12 mouse cellular contexts compared by ENCODE assay signal in the genomic region with DNA sequence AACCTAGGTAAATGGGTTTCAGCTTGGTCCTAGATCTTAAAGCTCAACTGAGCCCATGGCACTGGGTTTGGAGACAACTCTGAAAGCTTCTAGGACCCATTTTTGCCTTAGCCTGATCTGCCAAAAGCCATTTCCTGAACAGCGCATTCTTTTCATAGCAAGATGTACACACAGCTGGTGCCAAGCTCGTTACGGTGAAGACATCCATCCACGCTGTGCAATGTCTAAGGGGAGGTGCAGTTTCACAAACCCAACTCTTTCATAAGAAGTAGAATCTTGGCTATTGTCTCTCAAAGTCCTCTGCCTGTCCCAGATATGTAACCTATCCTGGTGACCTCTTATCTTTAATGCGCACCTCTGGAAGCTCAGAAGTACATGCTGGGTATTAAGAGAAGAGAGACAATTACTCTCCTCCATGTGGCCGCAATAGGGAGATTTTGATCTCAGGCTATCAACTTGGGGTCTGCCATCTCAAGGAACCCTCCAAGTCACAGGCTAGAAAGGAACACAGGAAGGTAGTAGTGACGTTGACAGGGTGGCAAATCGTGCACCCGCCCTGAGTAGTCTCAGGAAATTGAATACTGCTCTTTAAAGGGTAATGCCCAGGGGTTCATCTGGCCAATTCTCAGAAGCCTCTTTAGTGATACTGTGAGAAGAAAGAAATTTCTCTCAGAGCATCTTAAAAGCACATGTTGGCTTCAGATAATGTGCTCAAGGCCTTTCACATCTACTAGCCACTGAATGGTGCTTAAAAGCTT.
DNase-seq lines count a peak whose midpoint lies in the region; ATAC-seq and TF ChIP-seq lines count a peak whose summit lies in the region.
"Had no signal": no experiment of that assay in that cellular context is flagged by ENCODE, and none has a peak within 500 bp of the region (broad histone marks: within the 10 kb centered on the region; RNA-seq: fewer than 3 reads in every experiment).

No protein-coding gene starts in this region.

- H3K4me3 ChIP-seq in limb, embryonic 14.5 days (replicated peaks; ENCODE audit: low read length): no peak overlapping the region
- H3K4me3 ChIP-seq in limb, embryonic 10.5 days: no peak overlapping the region
- H3K4me3 ChIP-seq in neural tube, embryonic 15.5 days (replicated peaks): no peak overlapping the region
- H3K4me3 ChIP-seq: hindbrain, embryonic 10.5 days; limb, embryonic 15.5 days had no signal

- DNase-seq in limb, embryonic 14.5 days (ENCODE audit: low spot score): peak; percentile 23
- no peak for DNase-seq in limb, embryonic 10.5 days (ENCODE audit: low spot score)
- peak; percentile 15 for DNase-seq in T-cell, adult 2 months (ENCODE audit: low spot score)
- DNase-seq in thymus, postnatal 10 days (ENCODE audit: low spot score in 2 of 2): peak; percentile 46 to 51
- no peak for DNase-seq in embryo, embryonic 10.5 days (ENCODE audit: low spot score)
- DNase-seq: cerebellum, postnatal 14 days; kidney, adult 8-10 months; spleen, adult 18-20 months had no signal

- H3K4me2 ChIP-seq in limb, embryonic 14.5 days (replicated peaks; ENCODE audit: low read depth, low read length, severe bottlenecking): no peak overlapping the region
- no peak overlapping the region for H3K4me2 ChIP-seq in neural tube, embryonic 15.5 days
- H3K4me2 ChIP-seq: limb, embryonic 15.5 days had no signal

- no peak overlapping the region for H3K27ac ChIP-seq in limb, embryonic 14.5 days (replicated peaks; ENCODE audit: low read depth, low read length)
- no peak overlapping the region for H3K27ac ChIP-seq in limb, embryonic 10.5 days
- H3K27ac ChIP-seq in neural tube, embryonic 15.5 days (replicated peaks): no peak overlapping the region
- H3K27ac ChIP-seq: hindbrain, embryonic 10.5 days; limb, embryonic 15.5 days had no signal

- no peak for ATAC-seq in limb, embryonic 14.5 days (ENCODE audit: low FRiP score, low read depth)
- peak; percentile 17 to 64; a peak in 1 of 4 replicates for ATAC-seq in hematopoietic stem cell, adult 5-6 weeks (replicated peaks in 1 of 2; ENCODE audit: insufficient read depth in 1 of 2, low FRiP score in 2 of 2, low TSS enrichment in 1 of 2, low read depth in 1 of 2, poor library complexity in 2 of 2, severe bottlenecking in 2 of 2)
- no peak for ATAC-seq in neural tube, embryonic 15.5 days (ENCODE audit: low FRiP score)

- no peaks in the 10 kb centered on the region for H3K27me3 ChIP-seq in limb, embryonic 14.5 days (ENCODE audit: control insufficient read depth, insufficient read depth, low read length)
- no peaks in the 10 kb centered on the region for H3K27me3 ChIP-seq in limb, embryonic 10.5 days (ENCODE audit: low read depth, poor library complexity, severe bottlenecking)
- no peaks in the 10 kb centered on the region for H3K27me3 ChIP-seq in neural tube, embryonic 15.5 days (replicated peaks)
- H3K27me3 ChIP-seq: limb, embryonic 15.5 days had no signal

- no peaks in the 10 kb centered on the region for H3K9me3 ChIP-seq in limb, embryonic 14.5 days (ENCODE audit: control insufficient read depth, low read length)
- H3K9me3 ChIP-seq in limb, embryonic 10.5 days (replicated peaks): no peaks in the 10 kb centered on the region
- H3K9me3 ChIP-seq in neural tube, embryonic 15.5 days (replicated peaks): no peaks in the 10 kb centered on the region
- H3K9me3 ChIP-seq: hindbrain, embryonic 10.5 days; limb, embryonic 15.5 days had no signal

- no peaks in the 10 kb centered on the region for H3K4me1 ChIP-seq in limb, embryonic 14.5 days (ENCODE audit: control insufficient read depth, insufficient read depth, low read length)
- H3K4me1 ChIP-seq in limb, embryonic 10.5 days: 0 out of 2 replicates have a peak, but pooled peaks cover 3% of the 10 kb centered on the region
- H3K4me1 ChIP-seq in neural tube, embryonic 15.5 days: no peaks in the 10 kb centered on the region

- H3K36me3 ChIP-seq in limb, embryonic 14.5 days (ENCODE audit: control insufficient read depth, insufficient read depth, low read length): no peaks in the 10 kb centered on the region
- H3K36me3 ChIP-seq in limb, embryonic 10.5 days: no peaks in the 10 kb centered on the region
- H3K36me3 ChIP-seq in neural tube, embryonic 15.5 days: no peaks in the 10 kb centered on the region
- H3K36me3 ChIP-seq: hindbrain, embryonic 10.5 days; limb, embryonic 15.5 days had no signal

- no peak overlapping the region for H3K9ac ChIP-seq in limb, embryonic 14.5 days (ENCODE audit: low read depth, low read length, severe bottlenecking)
- H3K9ac ChIP-seq in neural tube, embryonic 15.5 days (replicated peaks): no peak overlapping the region
- H3K9ac ChIP-seq: limb, embryonic 15.5 days had no signal

- WGBS in limb, embryonic 14.5 days: 66% methylated on average over 9 of the region's 9 CpGs
- 76% methylated on average over 9 of the region's 9 CpGs for WGBS in limb, embryonic 10.5 days
- 83% methylated on average over 9 of the region's 9 CpGs for WGBS in neural tube, embryonic 15.5 days

- no peak for TF ChIP-seq POLR2A in limb, embryonic 14.5 days (IDR thresholded peaks at IDR 0.05; ENCODE audit: borderline replicate concordance, extremely low read depth, insufficient read depth, insufficient read length)

Comparison
In these comparisons a context has a peak if more than half of its experiments do, and no peak if none do; other contexts are left out.
1. DNase-seq: peak in limb, embryonic 14.5 days (single experiment), T-cell, adult 2 months (single experiment) and thymus, postnatal 10 days (2 of 2); none in limb, embryonic 10.5 days (single experiment) and embryo, embryonic 10.5 days (single experiment).
2. ATAC-seq: peak in hematopoietic stem cell, adult 5-6 weeks (2 of 2); none in limb, embryonic 14.5 days (single experiment) and neural tube, embryonic 15.5 days (single experiment).